Mouse (Mus musculus) neural tube, embryonic 11.5 days (tissue): ENCODE results near the gene Cdk5rap1. TPM values are rescaled to one million over a fixed set of nuclear protein-coding genes. Genes with fewer than 3 reads are reported as not detected.
"Not testable (repeated sequence)": the region's sequence is repeated elsewhere in the genome, so short reads cannot be mapped to it uniquely, and the experiment has no call there.

Experiments
- ATAC-seq: fragments of 200-750 bp; cut with Nextera tagmentation; 2 replicates; pipeline ENCODE4 v1.8.0; 2017; ENCODE audit warnings: moderate number of reproducible peaks, mild to moderate bottlenecking, moderate TSS enrichment, moderate library complexity; ENCODE audit not compliant: insufficient read depth, low FRiP score, low TSS enrichment
- DNase-seq: peaks from one replicate; pipeline ENCODE4 v3.0.0-alpha.2; 2015; ENCODE audit warnings: low spot score
- H3K27ac ChIP-seq: fragments of 300-500 bp; sonication (generic); 2 replicates; pipeline ENCODE4 v1.5.1; 2014; ENCODE audit warnings: low read depth, mild to moderate bottlenecking, low read length
- H3K27me3 ChIP-seq: fragments of 300-500 bp; sonication (generic); 2 replicates; pipeline ENCODE4 v1.6.1; 2014; ENCODE audit warnings: mild to moderate bottlenecking, low read length, mixed read lengths; ENCODE audit not compliant: control insufficient read depth, insufficient read depth
- H3K36me3 ChIP-seq: fragments of 300-500 bp; sonication (generic); 2 replicates; pipeline ENCODE4 v1.6.1; 2014; ENCODE audit warnings: mild to moderate bottlenecking, low read length, moderate library complexity, mixed read lengths; ENCODE audit not compliant: control insufficient read depth, insufficient read depth
- H3K4me1 ChIP-seq: fragments of 300-500 bp; sonication (generic); 2 replicates; pipeline ENCODE4 v1.6.1; 2014; ENCODE audit warnings: low read length, mixed read lengths; ENCODE audit not compliant: control insufficient read depth, insufficient read depth
- H3K4me2 ChIP-seq: fragments of 300-500 bp; sonication (generic); 2 replicates; pipeline ENCODE4 v1.6.1; 2014; ENCODE audit warnings: low read depth, mild to moderate bottlenecking, moderate library complexity
- H3K4me3 ChIP-seq: fragments of 300-500 bp; sonication (generic); 2 replicates; pipeline ENCODE4 v1.5.1; 2014; ENCODE audit warnings: low read depth, low read length
- H3K9ac ChIP-seq: fragments of 300-500 bp; sonication (generic); 2 replicates; pipeline ENCODE4 v1.6.1; 2014; ENCODE audit warnings: mild to moderate bottlenecking, low read length
- H3K9me3 ChIP-seq: fragments of 300-500 bp; sonication (generic); 2 replicates; pipeline ENCODE4 v1.6.1; 2016; ENCODE audit warnings: low read length; ENCODE audit not compliant: control insufficient read depth
- WGBS: fragments of 180-500 bp; shearing (Covaris S2); extraction: QIAGEN DNeasy Blood & Tissue Kit; methylation state at CpG from one replicate; pipeline ENCODE4 v1.1.7; 2014; 5-methylcytosine and 5-hydroxymethylcytosine counted together
- polyA plus RNA-seq: library from polyadenylated mRNA; unstranded; fragments of >200 nt; fragmentation: Nextera tagmentation; extraction: Ambion mirVana; gene quantifications from 2 replicates; pipeline ENCODE4 v1.2.1, GENCODE M21; 2014

Gene Cdk5rap1
- polyA plus RNA-seq, 1 experiment from 2014 or later = 15.8 TPM

- H3K4me3 ChIP-seq = no peak overlapping the region
- DNase-seq = no peak
- 87% methylated on average over 3 of the region's 3 CpGs for WGBS
Observed at GRCm38 (mm10) chr2:154394602-154395001, 21.8 kb upstream of the Cdk5rap1 start.

GRCm38 (mm10) chr2:154390180-154390964 lies 17.6 kb upstream of the Cdk5rap1 start:
- Histone ChIP-seq H3K9me3 (no peaks in the 10 kb centered on the region), H3K9ac (no peak overlapping the region), H3K27me3 (no peaks in the 10 kb centered on the region), H3K4me1 (no peaks in the 10 kb centered on the region), H3K36me3 (no peaks in the 10 kb centered on the region), H3K4me3 (no peak overlapping the region), H3K4me2 (no peak overlapping the region), H3K27ac (no peak overlapping the region)
- DNase-seq (no peak), ATAC-seq (no peak)
- WGBS = 77% methylated on average over 11 of the region's 11 CpGs

More at GRCm38 (mm10) chr2:154394602-154395001, 21.8 kb upstream of the Cdk5rap1 start:
- H3K4me2 ChIP-seq = no peak overlapping the region
- no peaks in the 10 kb centered on the region for H3K4me1 ChIP-seq
- no peaks in the 10 kb centered on the region for H3K9me3 ChIP-seq
- H3K36me3 ChIP-seq = no peaks in the 10 kb centered on the region
- H3K27me3 ChIP-seq = no peaks in the 10 kb centered on the region
- ATAC-seq = no peak
- no peak overlapping the region for H3K9ac ChIP-seq
- H3K27ac ChIP-seq = no peak overlapping the region

- Histone ChIP-seq H3K4me2 (no peak overlapping the region), H3K4me3 (no peak overlapping the region), H3K9me3 (no peaks in the 10 kb centered on the region), H3K27ac (no peak overlapping the region), H3K4me1 (no peaks in the 10 kb centered on the region), H3K36me3 (no peaks in the 10 kb centered on the region), H3K27me3 (no peaks in the 10 kb centered on the region), H3K9ac (no peak overlapping the region)
- ATAC-seq (no peak), DNase-seq (no peak)
- 92% methylated on average over 7 of the region's 7 CpGs for WGBS
Observed at GRCm38 (mm10) chr2:154379103-154379502, 6.3 kb upstream of the Cdk5rap1 start.

- no peaks in the 10 kb centered on the region for H3K4me1 ChIP-seq
- ATAC-seq (no peak), DNase-seq (no peak)
- no peaks in the 10 kb centered on the region for H3K36me3 ChIP-seq
- H3K27me3 ChIP-seq = no peaks in the 10 kb centered on the region
- 72% methylated on average over 6 of the region's 6 CpGs for WGBS
- H3K9me3 ChIP-seq = no peaks in the 10 kb centered on the region
- no peak overlapping the region for H3K4me2 ChIP-seq
- H3K4me3 ChIP-seq = no peak overlapping the region
- no peak overlapping the region for H3K27ac ChIP-seq
- H3K9ac ChIP-seq = no peak overlapping the region
Observed at GRCm38 (mm10) chr2:154374807-154375601, 2.2 kb upstream of the Cdk5rap1 start.

- Histone ChIP-seq H3K36me3 (no peaks in the 10 kb centered on the region), H3K4me2 (no peak overlapping the region), H3K9me3 (no peaks in the 10 kb centered on the region), H3K9ac (no peak overlapping the region), H3K27ac (no peak overlapping the region), H3K4me3 (no peak overlapping the region), H3K27me3 (no peaks in the 10 kb centered on the region), H3K4me1 (no peaks in the 10 kb centered on the region)
- 62% methylated on average over 6 of the region's 6 CpGs for WGBS
- ATAC-seq (no peak), DNase-seq (peak; percentile 66)
Observed at GRCm38 (mm10) chr2:154373961-154374632, 1.3 kb upstream of the Cdk5rap1 start.

- peak overlapping the region; percentile 58 for H3K27ac ChIP-seq
- peak overlapping the region; percentile 78 for H3K4me2 ChIP-seq
- no peaks in the 10 kb centered on the region for H3K36me3 ChIP-seq
- WGBS = under 1% methylated on average over 42 of the region's 42 CpGs
- no peaks in the 10 kb centered on the region for H3K9me3 ChIP-seq
- DNase-seq = peak; percentile 90
- peak; percentile 83 for ATAC-seq
- peak overlapping the region; percentile 95 for H3K9ac ChIP-seq
- peak overlapping the region; percentile 77 for H3K4me3 ChIP-seq
- H3K27me3 ChIP-seq = no peaks in the 10 kb centered on the region
- no peaks in the 10 kb centered on the region for H3K4me1 ChIP-seq
Observed at GRCm38 (mm10) chr2:154372151-154372829, 520 bp downstream of the Cdk5rap1 start.

GRCm38 (mm10) chr2:154367510-154367909 lies 5.3 kb downstream of the Cdk5rap1 start:
- Histone ChIP-seq H3K4me3 (no peak overlapping the region), H3K36me3 (peaks cover 2% of the 10 kb centered on the region; the same call in 1 of the 2 replicates), H3K4me1 (no peaks in the 10 kb centered on the region), H3K9me3 (no peaks in the 10 kb centered on the region), H3K27ac (no peak overlapping the region), H3K9ac (no peak overlapping the region), H3K4me2 (no peak overlapping the region), H3K27me3 (no peaks in the 10 kb centered on the region)
- ATAC-seq (no peak), DNase-seq (no peak)
- 95% methylated on average over 1 of the region's 1 CpGs for WGBS

- 65% methylated on average over 14 of the region's 19 CpGs for WGBS
- DNase-seq = peak; percentile 38
- H3K36me3 ChIP-seq, H3K4me1 ChIP-seq, H3K9ac ChIP-seq, H3K27ac ChIP-seq, ATAC-seq, H3K9me3 ChIP-seq, H3K27me3 ChIP-seq: not testable (repeated sequence)
- Histone ChIP-seq H3K4me2 (peak overlapping the region; percentile 32), H3K4me3 (peak overlapping the region; percentile 21; the same call in 1 of the 2 replicates)
Observed at GRCm38 (mm10) chr2:154354000-154354425, 18.8 kb downstream of the Cdk5rap1 start.
